Mouse (Mus musculus) lung, adult 2 months (tissue): ENCODE measurements around the gene Spata46. TPM values are rescaled to one million over a fixed set of nuclear protein-coding genes. Genes with fewer than 3 reads are reported as not detected.

Experiments used
- DNase-seq: peaks from one replicate; pipeline ENCODE4 v3.0.0; 2022
- H3K4me1 ChIP-seq: fragments of 200-500 bp; 2 replicates; pipeline ENCODE4 v1.6.1; 2011; ENCODE audit warnings: low read length; ENCODE audit not compliant: control insufficient read depth, insufficient read depth
- H3K4me3 ChIP-seq: fragments of 200-500 bp; replicated peaks from 2 replicates; pipeline ENCODE3; 2011; ENCODE audit warnings: low read depth, mild to moderate bottlenecking, control low read depth, low read length; ENCODE audit errors: extremely low read depth
- CTCF ChIP-seq: fragments of 200-500 bp; IDR thresholded peaks from 2 replicates; pipeline ENCODE4 v1.5.1; 2011; ENCODE audit warnings: mild to moderate bottlenecking, low read length, control low read depth; ENCODE audit not compliant: insufficient read depth
- POLR2A ChIP-seq: fragments of 200-500 bp; IDR thresholded peaks from 2 replicates; pipeline ENCODE4 v1.6.1; 2011; ENCODE audit warnings: low read depth, mild to moderate bottlenecking, control low read depth, low read length, borderline replicate concordance; ENCODE audit errors: extremely low read depth
- WGBS: fragments of 180-500 bp; shearing (Covaris S2); methylation state at CpG from one replicate; pipeline ENCODE4 v1.1.7; 2018; 5-methylcytosine and 5-hydroxymethylcytosine counted together
- polyA plus RNA-seq: library from polyadenylated mRNA; depleted of rRNA; stranded (reverse); fragments of >200 nt; gene quantifications from 2 replicates; pipeline ENCODE4 v1.2.3, GENCODE M21; 2012; rRNA removed

Gene Spata46
- polyA plus RNA-seq, result not detected in 2 replicates

- no peaks in the 10 kb centered on the region for H3K4me1 ChIP-seq
- WGBS, result 86% methylated on average over 4 of the region's 4 CpGs
- no peak within 1 kb of the TSS for H3K4me3 ChIP-seq
- TF ChIP-seq CTCF (no peak), POLR2A (no peak)
- DNase-seq, result no peak
Observed at GRCm38 (mm10) chr1:170308503-170308902, at the start of gene Spata46. TSS of gene Spata46 (plus strand) at chr1:170308803.

- 70% methylated on average over 6 of the region's 6 CpGs for WGBS
- no peak for DNase-seq
- TF ChIP-seq CTCF (no peak), POLR2A (no peak)
- no peaks in the 10 kb centered on the region for H3K4me1 ChIP-seq
- no peak overlapping the region for H3K4me3 ChIP-seq
Observed at GRCm38 (mm10) chr1:170270281-170270680, 38.3 kb upstream of the Spata46 start.

- TF ChIP-seq CTCF, result no peak
- TF ChIP-seq POLR2A, result no peak
- DNase-seq, result no peak
- Histone ChIP-seq H3K4me3 (no peak overlapping the region), H3K4me1 (no peaks in the 10 kb centered on the region)
- WGBS, result 76% methylated on average over 4 of the region's 4 CpGs
Observed at GRCm38 (mm10) chr1:170270696-170271095, 37.9 kb upstream of the Spata46 start.

- H3K4me3 ChIP-seq, result no peak overlapping the region
- TF ChIP-seq POLR2A, result no peak
- TF ChIP-seq CTCF, result no peak
- DNase-seq, result no peak
Observed at GRCm38 (mm10) chr1:170273252-170273651, 35.4 kb upstream of the Spata46 start.

GRCm38 (mm10) chr1:170277016-170277415 is 31.6 kb upstream of the Spata46 start, which contains the start of gene Sh2d1b1:
TSS of gene Sh2d1b1 (plus strand) at chr1:170277320.
- peak within 1 kb of the TSS; percentile 10 for H3K4me3 ChIP-seq
- WGBS, result 51% methylated on average over 3 of the region's 3 CpGs
- no peak for DNase-seq
- no peaks in the 10 kb centered on the region for H3K4me1 ChIP-seq
- TF ChIP-seq POLR2A, result no peak

More at GRCm38 (mm10) chr1:170273252-170273651, 35.4 kb upstream of the Spata46 start:
- no peaks in the 10 kb centered on the region for H3K4me1 ChIP-seq

GRCm38 (mm10) chr1:170282415-170283129 is 26.0 kb upstream of the Spata46 start:
- WGBS, result 52% methylated on average over 4 of the region's 4 CpGs
- TF ChIP-seq POLR2A (no peak), CTCF (no peak)
- no peak overlapping the region for H3K4me3 ChIP-seq
- no peak for DNase-seq
- H3K4me1 ChIP-seq, result no peaks in the 10 kb centered on the region

- WGBS, result 25% methylated on average over 9 of the region's 9 CpGs
- TF ChIP-seq CTCF, result peak; percentile 24; the same call in 1 of the 2 replicates
- TF ChIP-seq POLR2A, result no peak
- Histone ChIP-seq H3K4me1 (no peaks in the 10 kb centered on the region), H3K4me3 (peak overlapping the region; percentile 19)
- peak; percentile 25 for DNase-seq
Observed at GRCm38 (mm10) chr1:170292239-170292951, 16.2 kb upstream of the Spata46 start.

- Histone ChIP-seq H3K4me1 (no peaks in the 10 kb centered on the region), H3K4me3 (no peak overlapping the region)
- TF ChIP-seq POLR2A (no peak), CTCF (no peak)
- no peak for DNase-seq
- 89% methylated on average over 5 of the region's 5 CpGs for WGBS
Observed at GRCm38 (mm10) chr1:170293257-170293656, 15.3 kb upstream of the Spata46 start.

GRCm38 (mm10) chr1:170294786-170295570 is 13.6 kb upstream of the Spata46 start:
- no peak for TF ChIP-seq POLR2A
- TF ChIP-seq CTCF, result no peak
- Histone ChIP-seq H3K4me1 (no peaks in the 10 kb centered on the region), H3K4me3 (no peak overlapping the region)
- 73% methylated on average over 15 of the region's 15 CpGs for WGBS
- no peak for DNase-seq
